Mouse (Mus musculus): ENCODE data around the gene Clec4a3. TPM values are rescaled to one million over a fixed set of nuclear protein-coding genes. Genes with fewer than 3 reads are reported as not detected.
"Not testable (repeated sequence)": the region's sequence is repeated elsewhere in the genome, so short reads cannot be mapped to it uniquely, and the experiment has no call there.

The Clec4a3 gene
- polyA plus RNA-seq, 1 experiment from 2014 or later, result 8.3 TPM

DNA sequence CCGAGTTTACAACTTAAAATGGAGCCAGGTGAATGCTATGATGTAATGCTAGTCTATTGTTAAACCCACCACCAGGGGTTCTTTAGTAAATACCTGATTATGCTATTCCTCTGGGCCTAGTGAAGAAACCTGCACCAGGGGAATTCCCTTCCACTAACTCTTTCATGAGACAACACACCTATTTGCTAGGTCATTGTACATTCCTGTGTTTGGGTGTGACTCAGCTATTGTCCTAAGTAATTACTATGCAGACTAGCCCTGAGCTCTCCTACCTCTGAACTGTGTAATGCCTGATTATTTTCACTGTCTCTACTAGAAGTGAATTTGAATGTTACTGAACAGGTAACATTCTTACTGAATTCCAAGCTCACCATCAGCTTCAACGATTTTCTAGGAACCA, 52.4 kb downstream of the Clec4a3 start:
- ATAC-seq (ENCODE audit: low read depth); H3K9ac ChIP-seq (ENCODE audit: low read depth, low read length); H3K4me3 ChIP-seq (ENCODE audit: low read depth, low read length); H3K4me2 ChIP-seq (ENCODE audit: low read depth, low read length); H3K27me3 ChIP-seq (replicated peaks; ENCODE audit: control insufficient read depth, insufficient read depth, low read length); DNase-seq (ENCODE audit: low spot score); H3K36me3 ChIP-seq (ENCODE audit: control insufficient read depth, insufficient read depth, low read length); H3K4me1 ChIP-seq (ENCODE audit: control insufficient read depth, insufficient read depth, low read length); H3K27ac ChIP-seq (replicated peaks; ENCODE audit: low read depth, low read length); H3K9me3 ChIP-seq (ENCODE audit: control insufficient read depth, low read length): not testable (repeated sequence)
- WGBS, result 69% methylated on average over 2 of the region's 2 CpGs

DNA sequence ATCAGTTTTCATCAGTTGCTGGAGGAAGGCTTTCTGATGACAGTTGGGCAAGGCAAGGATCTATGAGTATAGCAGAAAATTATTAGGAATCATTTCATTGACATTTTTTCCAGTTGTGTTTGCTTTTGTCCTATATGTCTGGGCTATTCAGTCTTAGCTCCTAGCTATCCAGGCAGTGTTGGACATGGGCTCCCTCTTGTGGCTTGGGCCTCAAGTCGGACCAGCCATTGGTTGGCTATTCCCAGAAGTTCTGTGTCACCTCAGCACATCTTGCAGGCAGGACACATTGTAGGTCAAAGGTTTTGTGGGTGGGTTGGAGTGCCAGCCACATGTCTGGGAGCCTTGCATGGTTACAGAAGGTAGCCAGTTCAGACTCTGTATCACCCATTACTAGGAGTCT, 53.3 kb downstream of the Clec4a3 start:
- H3K4me1 ChIP-seq (ENCODE audit: control insufficient read depth, insufficient read depth, low read length), result no peaks in the 10 kb centered on the region
- H3K9ac ChIP-seq (ENCODE audit: low read depth, low read length), result no peak overlapping the region
- H3K27me3 ChIP-seq (replicated peaks; ENCODE audit: control insufficient read depth, insufficient read depth, low read length), result no peaks in the 10 kb centered on the region
- no peaks in the 10 kb centered on the region for H3K36me3 ChIP-seq (ENCODE audit: control insufficient read depth, insufficient read depth, low read length)
- ATAC-seq (ENCODE audit: low read depth) (no peak), DNase-seq (ENCODE audit: low spot score) (no peak)
- no peak overlapping the region for H3K27ac ChIP-seq (replicated peaks; ENCODE audit: low read depth, low read length)
- no peak overlapping the region for H3K4me2 ChIP-seq (ENCODE audit: low read depth, low read length)
- no peak overlapping the region for H3K4me3 ChIP-seq (ENCODE audit: low read depth, low read length)
- 56% methylated on average over 1 of the region's 1 CpGs for WGBS
- H3K9me3 ChIP-seq (ENCODE audit: control insufficient read depth, low read length), result no peaks in the 10 kb centered on the region

Other genes with a start within 250 kb of the Clec4a3 start
- gene Nanog, start 245.0 kb upstream of the Clec4a3 start, polyA plus RNA-seq (2014; fragmentation: Nextera tagmentation; extraction: Ambion mirVana), result 0.11 and 0.33 TPM in 2 replicates
- gene Slc2a3, start 150.9 kb upstream of the Clec4a3 start, polyA plus RNA-seq (2014; fragmentation: Nextera tagmentation; extraction: Ambion mirVana), result 23.9 and 32.0 TPM in 2 replicates
- 9.0 and 9.7 TPM in 2 replicates for gene Foxj2, start 132.6 kb upstream of the Clec4a3 start, polyA plus RNA-seq (2014; fragmentation: Nextera tagmentation; extraction: Ambion mirVana)
- gene C3ar1, start 96.4 kb upstream of the Clec4a3 start, polyA plus RNA-seq (2014; fragmentation: Nextera tagmentation; extraction: Ambion mirVana), result 4.8 and 5.1 TPM in 2 replicates
- gene Necap1, start 78.0 kb upstream of the Clec4a3 start, polyA plus RNA-seq (2014; fragmentation: Nextera tagmentation; extraction: Ambion mirVana), result 58.8 and 60.4 TPM in 2 replicates
- 4.5 and 8.3 TPM in 2 replicates for gene Clec4a1, start 30.7 kb upstream of the Clec4a3 start, polyA plus RNA-seq (2014; fragmentation: Nextera tagmentation; extraction: Ambion mirVana)
- 0.36 TPM in 1 of 2 replicates, not detected in the other for gene Clec4a4, start 37.9 kb downstream of the Clec4a3 start, polyA plus RNA-seq (2014; fragmentation: Nextera tagmentation; extraction: Ambion mirVana)
- not detected in 2 replicates for gene Clec4b1, start 97.4 kb downstream of the Clec4a3 start, polyA plus RNA-seq (2014; fragmentation: Nextera tagmentation; extraction: Ambion mirVana)
- gene Clec4a2, start 153.9 kb downstream of the Clec4a3 start, polyA plus RNA-seq (2014; fragmentation: Nextera tagmentation; extraction: Ambion mirVana), result 5.8 and 7.2 TPM in 2 replicates
- gene Clec4b2, start 220.4 kb downstream of the Clec4a3 start, polyA plus RNA-seq (2014; fragmentation: Nextera tagmentation; extraction: Ambion mirVana), result not detected in 2 replicates

All from embryonic facial prominence, embryonic 14.5 days (tissue).